Mouse (Mus musculus) neural tube, embryonic 15.5 days (tissue): ENCODE measurements at regions not wholly inside any gene's neighbourhood (a gene's known extent, or its start where the extent isn't known, plus 50 kb on each side); places are given as distances from the start of the nearest gene placed in this dataset.
"Not testable (repeated sequence)": the region's sequence is repeated elsewhere in the genome, so short reads cannot be mapped to it uniquely, and the experiment has no call there.

Source experiments
- ATAC-seq: fragments of 200-750 bp; cut with Nextera tagmentation; 2 replicates; pipeline ENCODE4 v1.8.0; 2017; ENCODE audit warnings: mild to moderate bottlenecking, moderate TSS enrichment, moderate library complexity; ENCODE audit not compliant: low FRiP score
- H3K27ac ChIP-seq: fragments of 300-500 bp; sonication (generic); replicated peaks from 2 replicates; pipeline ENCODE4 v1.5.1; 2015; ENCODE audit warnings: mild to moderate bottlenecking, inconsistent platforms
- H3K27me3 ChIP-seq: fragments of 300-500 bp; sonication (generic); replicated peaks from 2 replicates; pipeline ENCODE4 v1.6.1; 2015; ENCODE audit warnings: inconsistent platforms
- H3K36me3 ChIP-seq: fragments of 300-500 bp; sonication (generic); 2 replicates; pipeline ENCODE4 v1.6.1; 2015; ENCODE audit warnings: inconsistent platforms
- H3K4me1 ChIP-seq: fragments of 300-500 bp; sonication (generic); 2 replicates; pipeline ENCODE4 v1.6.1; 2015; ENCODE audit warnings: inconsistent platforms
- H3K4me2 ChIP-seq: fragments of 300-500 bp; sonication (generic); 2 replicates; pipeline ENCODE4 v1.6.1; 2015; ENCODE audit warnings: inconsistent platforms, mild to moderate bottlenecking, moderate library complexity
- H3K4me3 ChIP-seq: fragments of 300-500 bp; sonication (generic); replicated peaks from 2 replicates; pipeline ENCODE4 v1.5.1; 2015; ENCODE audit warnings: mild to moderate bottlenecking, inconsistent platforms
- H3K9ac ChIP-seq: fragments of 300-500 bp; sonication (generic); replicated peaks from 2 replicates; pipeline ENCODE4 v1.6.1; 2015; ENCODE audit warnings: mild to moderate bottlenecking, inconsistent platforms
- H3K9me3 ChIP-seq: fragments of 300-500 bp; sonication (generic); replicated peaks from 2 replicates; pipeline ENCODE4 v1.6.1; 2016; ENCODE audit warnings: inconsistent platforms
- WGBS: fragments of 180-500 bp; shearing (Covaris S2); methylation state at CpG from one replicate; pipeline ENCODE4 v1.1.7; 2015; ENCODE audit warnings: mixed read lengths; 5-methylcytosine and 5-hydroxymethylcytosine counted together

DNA sequence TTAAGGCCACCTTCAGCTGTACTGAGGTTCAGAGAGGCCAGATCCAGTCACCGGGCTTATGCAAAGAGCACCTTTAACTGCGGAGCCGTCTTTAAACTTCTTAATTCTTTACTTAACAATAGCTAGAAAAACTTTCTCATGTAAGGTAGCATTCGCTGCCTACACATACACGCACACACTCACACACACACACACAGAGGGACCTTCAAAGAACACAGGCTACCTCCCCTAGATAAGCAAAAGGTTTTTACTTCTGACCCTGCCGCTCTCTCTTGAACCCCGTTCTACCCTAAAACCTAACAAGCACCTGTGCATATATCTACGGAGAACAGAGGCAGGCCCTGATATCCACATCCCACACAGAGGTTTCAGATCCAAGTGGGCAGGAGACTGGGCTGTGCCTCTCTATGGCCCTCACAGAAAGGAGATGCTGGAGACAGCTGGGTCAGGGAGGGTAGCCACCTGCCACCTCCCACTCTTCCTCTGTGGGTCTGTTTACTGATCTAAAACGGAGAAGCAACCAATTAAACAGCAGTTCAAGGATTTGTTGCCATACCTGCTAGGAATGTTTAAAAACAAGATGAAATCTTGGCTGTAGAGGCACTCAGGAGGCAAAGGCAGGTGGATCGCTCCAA is 81.2 kb downstream of the Tomm20 start:
- H3K9ac ChIP-seq, result no peak overlapping the region
- 90% methylated on average over 10 of the region's 10 CpGs for WGBS
- ATAC-seq, result no peak
- no peak overlapping the region for H3K4me3 ChIP-seq
- H3K9me3 ChIP-seq, result no peaks in the 10 kb centered on the region
- H3K4me2 ChIP-seq, result no peak overlapping the region
- no peak overlapping the region for H3K27ac ChIP-seq
- no peaks in the 10 kb centered on the region for H3K4me1 ChIP-seq
- no peaks in the 10 kb centered on the region for H3K36me3 ChIP-seq
- H3K27me3 ChIP-seq, result no peaks in the 10 kb centered on the region

- WGBS, result 96% methylated on average over 1 of the region's 1 CpGs
- H3K27ac ChIP-seq, H3K4me1 ChIP-seq, H3K4me2 ChIP-seq, H3K9me3 ChIP-seq, ATAC-seq, H3K27me3 ChIP-seq, H3K36me3 ChIP-seq, H3K9ac ChIP-seq, H3K4me3 ChIP-seq: not testable (repeated sequence)
Measured at GRCm38 (mm10) chr8:126863661-126864060, 82.0 kb downstream of the Tomm20 start.

DNA sequence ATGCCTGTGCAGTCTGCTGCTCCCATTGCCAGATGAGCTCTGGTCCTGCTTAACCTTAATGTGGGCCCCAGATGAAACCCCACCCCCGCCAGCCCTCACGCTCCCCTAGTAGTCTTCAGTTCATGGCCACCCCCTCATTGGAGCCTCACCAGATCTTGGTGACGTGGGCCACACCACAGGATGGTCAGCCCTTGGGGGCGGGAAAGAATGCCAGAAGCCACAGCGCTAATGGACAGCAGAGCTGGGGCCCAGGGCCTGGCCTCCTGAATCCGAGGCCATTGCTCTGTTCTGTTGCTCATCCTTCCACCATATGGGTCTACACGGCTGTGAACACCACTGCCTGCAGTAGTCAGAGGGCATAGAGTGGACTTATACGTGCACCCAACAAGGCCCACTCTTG is 83.9 kb downstream of the Tomm20 start:
- no peak overlapping the region for H3K9ac ChIP-seq
- no peak overlapping the region for H3K27ac ChIP-seq
- H3K27me3 ChIP-seq, result no peaks in the 10 kb centered on the region
- no peaks in the 10 kb centered on the region for H3K9me3 ChIP-seq
- 94% methylated on average over 8 of the region's 8 CpGs for WGBS
- ATAC-seq, result no peak
- H3K4me1 ChIP-seq, result no peaks in the 10 kb centered on the region
- no peak overlapping the region for H3K4me3 ChIP-seq
- H3K36me3 ChIP-seq, result no peaks in the 10 kb centered on the region
- no peak overlapping the region for H3K4me2 ChIP-seq

- Histone ChIP-seq H3K4me2 (no peak overlapping the region), H3K36me3 (no peaks in the 10 kb centered on the region), H3K4me3 (no peak overlapping the region), H3K27me3 (no peaks in the 10 kb centered on the region), H3K9ac (no peak overlapping the region), H3K27ac (no peak overlapping the region), H3K4me1 (no peaks in the 10 kb centered on the region), H3K9me3 (no peaks in the 10 kb centered on the region)
- 91% methylated on average over 7 of the region's 7 CpGs for WGBS
- no peak for ATAC-seq
Measured at GRCm38 (mm10) chr8:126860630-126861029, 85.0 kb downstream of the Tomm20 start.

GRCm38 (mm10) chr8:126859706-126860424 is 85.8 kb downstream of the Tomm20 start:
- no peak for ATAC-seq
- no peaks in the 10 kb centered on the region for H3K36me3 ChIP-seq
- no peak overlapping the region for H3K4me3 ChIP-seq
- H3K9me3 ChIP-seq, result no peaks in the 10 kb centered on the region
- H3K9ac ChIP-seq, result no peak overlapping the region
- no peak overlapping the region for H3K4me2 ChIP-seq
- WGBS, result 93% methylated on average over 5 of the region's 5 CpGs
- no peaks in the 10 kb centered on the region for H3K27me3 ChIP-seq
- no peaks in the 10 kb centered on the region for H3K4me1 ChIP-seq
- no peak overlapping the region for H3K27ac ChIP-seq

GRCm38 (mm10) chr8:126857307-126858203 is 88.1 kb downstream of the Tomm20 start:
- ATAC-seq, result no peak

GRCm38 (mm10) chr8:126855914-126856313 is 89.7 kb downstream of the Tomm20 start:
- no peak for ATAC-seq
- WGBS, result 80% methylated on average over 5 of the region's 5 CpGs

More at GRCm38 (mm10) chr8:126857307-126858203, 88.1 kb downstream of the Tomm20 start:
- Histone ChIP-seq H3K4me1 (peaks cover 7% of the 10 kb centered on the region), H3K9ac (no peak overlapping the region), H3K9me3 (no peaks in the 10 kb centered on the region), H3K4me3 (no peak overlapping the region), H3K4me2 (no peak overlapping the region), H3K27me3 (no peaks in the 10 kb centered on the region), H3K36me3 (no peaks in the 10 kb centered on the region), H3K27ac (no peak overlapping the region)
- 79% methylated on average over 13 of the region's 13 CpGs for WGBS

DNA sequence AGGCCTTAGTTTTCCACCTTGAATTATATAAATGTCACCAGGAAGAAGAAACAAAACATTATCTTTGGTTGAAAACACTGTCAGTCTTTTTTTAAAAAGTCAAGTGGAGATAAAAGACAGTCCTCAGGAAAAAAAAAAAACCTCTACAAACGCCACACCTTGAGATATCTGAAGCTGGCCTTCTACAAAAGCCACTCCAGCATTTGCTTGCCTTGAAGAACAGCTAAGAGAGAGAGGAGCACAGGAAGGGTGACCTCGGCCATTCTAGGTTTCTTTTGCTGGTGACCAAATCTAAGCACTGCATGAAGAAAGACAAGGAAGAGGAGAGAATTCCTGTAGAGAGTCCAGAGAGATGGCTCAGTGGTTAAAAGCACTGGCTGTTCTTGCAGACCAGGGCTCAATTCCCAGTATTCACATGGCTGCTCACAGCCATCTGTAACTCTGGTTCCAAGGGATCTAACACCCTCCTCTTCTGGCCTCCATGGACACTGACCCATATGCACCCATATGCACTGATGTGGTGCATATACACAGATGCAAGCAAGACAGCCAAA is 90.5 kb downstream of the Tomm20 start:
- Histone ChIP-seq H3K27me3 (no peaks in the 10 kb centered on the region), H3K9me3 (no peaks in the 10 kb centered on the region), H3K27ac (no peak overlapping the region), H3K4me2 (no peak overlapping the region), H3K4me1 (peaks cover 7% of the 10 kb centered on the region), H3K9ac (no peak overlapping the region), H3K4me3 (no peak overlapping the region), H3K36me3 (no peaks in the 10 kb centered on the region)
- no peak for ATAC-seq
- 79% methylated on average over 2 of the region's 2 CpGs for WGBS

More at GRCm38 (mm10) chr8:126855914-126856313, 89.7 kb downstream of the Tomm20 start:
- Histone ChIP-seq H3K9ac (no peak overlapping the region), H3K27ac (no peak overlapping the region), H3K4me3 (no peak overlapping the region), H3K27me3 (no peaks in the 10 kb centered on the region), H3K9me3 (no peaks in the 10 kb centered on the region), H3K36me3 (no peaks in the 10 kb centered on the region), H3K4me1 (peaks cover 7% of the 10 kb centered on the region), H3K4me2 (no peak overlapping the region)

GRCm38 (mm10) chr8:126854121-126855055 is 91.3 kb downstream of the Tomm20 start:
- WGBS, result 70% methylated on average over 22 of the region's 22 CpGs
- Histone ChIP-seq H3K27ac (no peak overlapping the region), H3K9me3 (no peaks in the 10 kb centered on the region), H3K9ac (no peak overlapping the region), H3K27me3 (no peaks in the 10 kb centered on the region), H3K4me2 (no peak overlapping the region), H3K36me3 (no peaks in the 10 kb centered on the region), H3K4me3 (no peak overlapping the region), H3K4me1 (peaks cover 7% of the 10 kb centered on the region)
- no peak for ATAC-seq

GRCm38 (mm10) chr8:126852663-126853390 is 92.8 kb downstream of the Tomm20 start:
- peaks cover 7% of the 10 kb centered on the region for H3K4me1 ChIP-seq
- H3K27ac ChIP-seq, result no peak overlapping the region
- no peaks in the 10 kb centered on the region for H3K9me3 ChIP-seq
- 65% methylated on average over 10 of the region's 10 CpGs for WGBS
- no peak overlapping the region for H3K4me3 ChIP-seq
- H3K27me3 ChIP-seq, result no peaks in the 10 kb centered on the region
- H3K9ac ChIP-seq, result no peak overlapping the region
- no peak for ATAC-seq
- H3K36me3 ChIP-seq, result no peaks in the 10 kb centered on the region
- H3K4me2 ChIP-seq, result no peak overlapping the region
